Mouse (Mus musculus) ovary, adult 18-20 months (tissue): ENCODE data around the gene Dlgap3.

Experiments
- DNase-seq: peaks from one replicate; pipeline ENCODE4 v3.0.0; 2022; ENCODE audit warnings: low spot score, mixed read lengths

Gene Dlgap3

DNA sequence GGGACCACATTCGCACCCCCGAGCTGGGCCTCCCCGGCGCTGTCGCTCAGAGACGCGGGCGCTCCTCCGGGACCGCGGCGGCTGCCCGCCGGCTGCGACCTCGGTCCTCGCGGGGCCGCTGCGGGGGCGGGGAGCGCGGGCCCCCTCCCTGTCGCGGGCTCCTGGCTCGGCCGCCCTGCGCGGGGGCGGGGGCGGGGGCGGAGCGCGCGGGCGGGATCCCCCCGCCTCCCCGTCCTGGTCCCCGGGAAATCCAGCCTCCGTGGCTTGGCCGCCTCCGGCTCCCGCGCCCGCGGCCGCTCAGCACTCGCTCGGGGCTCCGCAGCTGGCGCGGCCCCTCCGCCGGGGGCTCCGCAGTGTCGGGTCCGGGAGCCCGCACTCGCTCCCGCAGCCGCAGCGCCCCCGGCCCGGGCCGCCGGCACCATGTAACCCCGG is at the start of gene Dlgap3:
Gene Dlgap3, plus strand, starts transcription at position 291 of the 432 bp plus-strand sequence.
- no peak for DNase-seq

DNA sequence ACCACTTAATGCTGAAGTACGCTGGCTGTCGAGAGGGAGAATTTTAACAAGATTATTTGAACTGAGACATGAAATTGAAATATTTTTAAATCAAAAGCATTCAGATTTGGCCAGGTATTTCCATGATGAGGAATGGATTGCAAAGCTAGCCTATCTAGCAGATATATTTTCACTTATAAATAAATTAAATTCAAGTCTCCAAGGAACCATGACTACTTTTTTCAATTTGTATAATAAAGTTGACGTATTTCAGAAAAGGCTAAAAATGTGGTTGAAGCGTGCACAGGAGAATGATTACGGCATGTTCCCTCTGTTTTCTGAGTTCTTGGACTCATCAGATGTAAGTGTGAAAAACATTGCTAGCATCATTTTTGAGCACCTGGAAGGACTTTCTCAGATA is 45.6 kb upstream of the Dlgap3 start, which contains the start of gene Tmem35b:
Gene Tmem35b, plus strand, starts transcription at position 301 of the 400 bp plus-strand sequence.
- no peak for DNase-seq

DNA sequence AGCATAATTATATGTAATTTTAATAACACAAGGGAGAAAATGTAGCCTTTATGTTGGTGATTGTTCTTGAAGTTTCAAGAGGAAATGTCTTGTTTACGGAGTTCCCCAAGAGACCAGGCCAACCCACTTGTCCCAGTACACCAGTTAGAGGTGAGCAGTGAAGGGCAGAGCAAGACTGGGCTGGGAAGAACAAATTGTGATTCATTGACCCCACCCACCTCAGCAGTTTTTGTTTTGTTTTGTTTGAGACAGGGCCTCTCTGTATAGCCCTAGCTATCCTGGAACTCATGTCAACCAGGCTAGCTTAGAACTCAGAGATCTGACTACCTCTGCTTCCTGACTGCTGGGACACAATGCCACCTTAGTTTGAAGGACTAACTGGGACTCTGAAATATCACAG is 44.7 kb upstream of the Dlgap3 start:
- DNase-seq, result no peak

DNA sequence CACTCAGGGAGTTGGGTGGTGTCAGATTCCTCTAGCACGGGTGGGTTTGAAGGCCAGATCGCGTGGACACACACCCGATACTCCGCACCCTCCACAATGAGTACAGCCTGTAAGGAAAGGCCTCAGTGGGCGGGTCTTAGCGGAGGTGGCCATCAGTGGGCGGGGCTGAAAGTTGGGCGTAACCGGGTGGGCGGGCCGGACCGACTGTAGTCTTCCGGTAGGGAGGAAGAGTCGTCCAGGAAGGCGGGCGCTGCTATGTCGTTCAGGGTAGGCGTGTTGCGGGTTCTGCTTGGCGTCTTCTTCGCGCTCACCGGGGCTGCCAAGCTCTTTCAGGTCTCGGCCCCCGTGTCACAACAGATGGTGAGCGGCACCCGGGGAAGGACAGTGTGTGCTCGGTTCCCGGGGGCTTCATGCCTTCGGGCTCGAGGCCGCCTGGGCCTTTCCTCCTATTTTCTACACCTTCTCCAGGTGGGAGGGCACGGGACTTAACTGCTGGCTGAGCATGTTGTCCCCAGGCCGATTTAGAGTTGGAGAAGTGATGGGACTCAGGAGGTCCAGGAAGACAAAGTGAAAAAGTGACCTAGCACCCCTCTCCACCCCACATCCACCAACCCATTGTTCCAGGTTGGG is 43.1 kb upstream of the Dlgap3 start:
- peak; percentile 80 for DNase-seq

DNA sequence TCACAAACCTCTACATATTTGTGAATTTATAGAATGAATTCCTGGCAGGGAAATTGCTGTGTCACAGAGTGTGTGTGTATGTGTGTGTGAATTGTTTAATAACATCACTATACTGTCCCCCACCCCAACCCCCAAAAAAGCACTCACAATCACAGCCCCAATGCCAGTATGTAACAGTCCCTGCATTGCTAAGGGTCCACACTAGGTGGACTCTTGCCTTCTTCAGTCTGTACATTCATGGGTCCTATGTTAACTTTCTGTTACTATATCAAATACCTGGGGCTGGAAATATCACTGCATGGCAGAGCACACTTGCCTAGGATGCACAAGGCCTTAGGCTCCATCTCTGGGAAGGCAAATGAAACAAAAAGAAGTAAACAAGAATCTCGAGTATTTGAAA is 34.3 kb upstream of the Dlgap3 start:
- no peak for DNase-seq

DNA sequence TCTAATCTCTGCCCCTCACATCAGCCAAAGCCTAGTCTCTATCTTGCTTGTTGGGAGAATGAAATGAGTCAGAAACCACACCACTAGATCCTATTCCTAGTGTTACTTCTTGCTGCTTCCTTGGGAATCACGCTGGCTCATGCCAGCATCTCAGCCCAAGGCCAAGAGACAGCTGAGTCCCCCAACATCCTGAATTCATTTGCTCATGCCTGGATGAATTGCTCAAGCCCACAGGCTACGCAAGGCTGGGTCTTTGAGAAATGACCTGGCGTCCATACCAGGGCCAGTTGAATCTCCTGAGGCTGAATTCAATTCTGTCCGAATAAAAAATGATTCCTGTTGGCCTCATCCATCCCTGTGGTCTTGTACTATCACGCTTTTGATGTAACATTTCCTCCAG is 31.4 kb upstream of the Dlgap3 start:
- no peak for DNase-seq

DNA sequence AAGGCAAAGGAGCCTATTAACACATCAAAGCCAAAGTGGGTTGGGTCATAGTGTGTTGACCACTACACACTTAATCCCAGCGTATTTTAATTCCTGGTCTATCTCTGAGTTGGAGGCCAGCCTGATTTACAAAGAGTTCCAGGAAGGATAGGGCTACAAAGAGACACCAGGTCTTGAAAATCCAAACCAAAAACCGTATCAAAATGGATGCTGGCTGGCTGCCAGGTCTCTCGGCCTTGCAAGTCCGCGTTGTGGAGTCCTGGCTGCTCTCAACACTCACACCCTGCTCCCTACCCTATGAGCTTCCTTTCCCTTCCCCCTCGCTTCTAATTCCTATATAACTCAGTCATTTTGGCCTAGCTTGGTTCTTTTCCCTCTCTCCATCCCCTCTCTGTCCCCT is 30.5 kb upstream of the Dlgap3 start:
- DNase-seq, result no peak

DNA sequence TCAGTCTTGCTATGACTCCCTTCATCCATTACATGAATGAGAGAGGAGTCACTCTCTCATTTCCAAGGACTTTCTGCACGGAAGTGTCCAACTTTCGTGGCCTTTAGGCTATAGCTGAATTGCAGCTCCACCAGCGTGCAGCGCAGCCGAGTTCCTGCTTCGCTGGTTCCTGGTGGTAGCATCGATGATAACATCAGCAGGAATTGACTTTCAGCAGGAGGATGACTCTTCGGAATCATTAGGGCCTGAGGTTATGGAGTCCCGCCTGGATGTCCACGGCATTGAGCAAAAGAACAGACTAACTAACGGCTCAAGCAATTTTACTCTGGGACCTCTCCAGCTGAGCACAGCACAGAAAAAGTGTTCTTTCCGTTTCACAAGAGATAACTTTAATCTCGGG is 19.0 kb upstream of the Dlgap3 start:
- DNase-seq, result no peak

DNA sequence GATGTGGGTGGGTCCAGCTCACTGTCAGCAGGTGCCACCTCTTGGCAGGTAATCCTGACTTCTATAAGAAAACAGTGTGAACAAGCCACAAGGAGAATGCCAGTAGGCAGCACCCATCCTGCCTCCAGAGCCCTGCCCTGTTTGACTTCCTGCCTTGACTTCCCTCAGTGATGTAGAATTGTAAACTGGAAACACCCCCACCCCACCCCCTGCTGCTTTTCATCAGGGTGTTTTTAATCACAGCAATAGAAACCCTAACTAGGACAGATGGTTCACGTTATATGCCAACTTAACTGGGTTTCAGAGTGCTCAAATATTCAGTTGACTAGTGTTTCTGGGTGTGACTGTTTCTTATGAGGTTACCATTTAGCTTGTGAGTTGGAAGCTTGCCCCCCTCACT is 15.7 kb upstream of the Dlgap3 start:
- no peak for DNase-seq

DNA sequence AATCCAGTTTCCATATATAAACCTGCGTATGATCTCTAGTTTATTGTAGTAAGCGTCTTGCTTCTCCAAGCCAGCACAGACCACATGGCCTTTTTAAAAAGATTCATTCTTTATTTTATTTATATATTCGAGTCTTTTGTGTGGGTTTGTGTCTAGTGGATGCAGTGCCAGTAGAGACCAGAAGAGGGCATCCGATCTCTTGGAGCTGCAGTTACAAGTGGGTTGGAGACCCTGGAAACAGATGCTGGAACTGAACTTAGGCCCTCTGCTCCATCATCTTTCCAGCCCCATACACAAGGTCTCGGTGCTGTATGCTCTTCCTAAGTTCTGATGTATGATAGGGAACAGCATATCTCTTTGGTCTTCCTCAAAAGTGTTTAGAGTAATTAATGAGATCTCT is 13.2 kb upstream of the Dlgap3 start:
- no peak for DNase-seq

DNA sequence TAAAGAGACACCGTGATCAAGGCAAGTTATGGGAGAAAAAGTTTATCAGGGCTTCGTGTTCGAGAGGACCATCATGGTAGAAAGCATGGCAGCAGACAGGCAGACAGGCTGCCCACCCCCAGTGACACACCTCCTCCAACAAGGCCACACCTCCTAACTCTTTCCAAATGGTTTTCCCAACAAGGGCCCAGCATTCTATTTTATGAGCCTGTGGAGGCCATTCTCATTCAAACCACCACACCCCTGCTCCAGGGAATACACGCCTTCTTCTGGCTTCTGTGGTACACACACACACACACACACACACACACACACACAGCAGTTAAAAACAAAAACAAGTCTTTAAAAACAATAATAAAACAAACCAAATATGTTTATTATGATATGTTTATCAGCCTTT is 11.3 kb upstream of the Dlgap3 start:
- no peak for DNase-seq

DNA sequence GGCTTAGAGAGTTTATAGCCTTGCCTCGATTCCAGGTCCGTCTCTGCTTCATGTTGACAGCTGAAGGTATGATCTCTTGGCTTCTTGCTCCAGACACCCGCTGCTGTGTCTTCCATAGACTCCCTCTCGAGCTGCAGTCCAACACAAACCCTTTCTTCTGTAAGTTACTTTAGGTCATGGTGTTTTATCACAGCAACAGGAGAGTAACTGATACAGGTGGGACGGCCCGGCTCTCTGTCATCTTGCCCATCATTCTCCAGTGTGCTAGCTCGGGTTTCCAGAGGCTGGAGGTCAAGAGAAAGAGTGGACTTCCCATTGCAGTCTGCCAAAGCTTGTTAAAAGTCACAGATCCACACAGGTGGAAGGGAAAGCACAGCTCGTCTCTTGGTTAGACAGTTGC is 5.1 kb upstream of the Dlgap3 start:
- no peak for DNase-seq

DNA sequence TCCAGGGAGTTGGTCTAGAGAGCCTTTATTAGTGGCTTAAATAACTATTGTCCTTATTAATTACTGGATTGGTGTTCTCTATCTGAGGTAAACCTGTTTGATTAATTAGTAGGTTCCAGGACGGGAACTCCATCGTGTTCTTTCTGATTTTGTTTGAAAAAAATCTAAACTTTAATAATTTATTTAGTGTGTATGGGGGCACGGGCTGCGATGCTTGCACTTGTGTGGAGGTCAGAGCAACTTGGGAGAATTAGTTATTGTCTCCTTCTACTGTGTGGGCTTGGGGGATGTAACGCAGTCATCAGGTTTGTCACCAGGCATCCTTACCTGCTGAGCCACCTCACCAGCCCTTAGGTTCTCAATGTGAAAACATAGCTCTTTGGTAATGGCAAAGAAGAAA is 1.9 kb upstream of the Dlgap3 start:
- no peak for DNase-seq

DNA sequence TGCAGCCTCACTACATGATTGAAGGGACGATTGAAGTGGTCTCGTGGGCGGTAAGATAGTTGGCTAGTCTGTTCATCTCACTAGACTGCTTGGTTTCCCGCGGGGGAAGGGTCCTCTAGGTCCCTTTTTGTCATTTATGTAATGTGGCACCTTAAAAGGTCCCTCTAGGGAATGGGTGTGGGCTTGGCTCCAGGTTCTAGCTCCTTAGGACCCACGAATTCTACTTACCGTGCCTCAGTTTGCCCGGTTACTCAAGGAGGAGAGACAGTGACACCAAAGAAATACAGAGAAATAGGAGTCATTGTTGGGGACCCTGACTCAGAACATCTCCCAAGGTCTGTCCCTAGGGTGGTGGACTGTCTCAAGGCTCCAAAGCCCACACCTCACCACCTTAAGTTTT is 1.3 kb upstream of the Dlgap3 start:
- no peak for DNase-seq

DNA sequence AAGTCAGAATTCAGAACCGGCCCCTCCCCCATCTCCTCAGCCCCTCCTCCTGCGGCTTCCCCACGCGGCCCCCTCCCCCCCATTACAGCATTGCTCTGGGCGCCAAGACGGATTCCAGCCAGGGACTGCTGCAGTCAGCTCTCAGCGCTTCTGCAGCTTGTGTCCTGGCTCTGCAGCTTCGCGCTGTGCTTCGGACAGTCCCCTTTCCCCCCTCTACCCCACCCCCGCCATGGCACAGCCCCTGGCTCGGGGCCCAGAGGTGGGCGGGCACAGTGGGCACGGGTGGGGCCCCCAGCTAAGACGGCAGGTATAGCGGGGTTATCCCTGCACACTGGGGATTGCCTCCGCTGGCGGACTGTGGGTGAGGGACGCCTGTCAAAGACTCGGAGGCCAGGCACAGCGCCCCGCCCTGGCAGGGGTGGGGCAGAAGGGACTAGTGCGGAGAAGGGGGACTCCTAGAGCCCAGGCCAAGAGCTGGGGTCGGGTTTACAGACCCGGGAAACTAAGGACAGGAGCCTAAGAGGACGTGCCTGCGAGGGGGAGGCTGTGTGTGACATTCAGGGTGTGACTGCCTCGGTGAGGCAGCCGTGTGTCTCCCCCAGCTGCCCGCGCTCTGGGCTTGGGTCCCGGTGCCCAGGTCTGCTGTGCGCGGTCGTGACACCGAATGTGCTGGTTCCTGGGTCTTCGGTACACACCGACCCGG is 642 bp upstream of the Dlgap3 start:
- peak; percentile 9 for DNase-seq

DNA sequence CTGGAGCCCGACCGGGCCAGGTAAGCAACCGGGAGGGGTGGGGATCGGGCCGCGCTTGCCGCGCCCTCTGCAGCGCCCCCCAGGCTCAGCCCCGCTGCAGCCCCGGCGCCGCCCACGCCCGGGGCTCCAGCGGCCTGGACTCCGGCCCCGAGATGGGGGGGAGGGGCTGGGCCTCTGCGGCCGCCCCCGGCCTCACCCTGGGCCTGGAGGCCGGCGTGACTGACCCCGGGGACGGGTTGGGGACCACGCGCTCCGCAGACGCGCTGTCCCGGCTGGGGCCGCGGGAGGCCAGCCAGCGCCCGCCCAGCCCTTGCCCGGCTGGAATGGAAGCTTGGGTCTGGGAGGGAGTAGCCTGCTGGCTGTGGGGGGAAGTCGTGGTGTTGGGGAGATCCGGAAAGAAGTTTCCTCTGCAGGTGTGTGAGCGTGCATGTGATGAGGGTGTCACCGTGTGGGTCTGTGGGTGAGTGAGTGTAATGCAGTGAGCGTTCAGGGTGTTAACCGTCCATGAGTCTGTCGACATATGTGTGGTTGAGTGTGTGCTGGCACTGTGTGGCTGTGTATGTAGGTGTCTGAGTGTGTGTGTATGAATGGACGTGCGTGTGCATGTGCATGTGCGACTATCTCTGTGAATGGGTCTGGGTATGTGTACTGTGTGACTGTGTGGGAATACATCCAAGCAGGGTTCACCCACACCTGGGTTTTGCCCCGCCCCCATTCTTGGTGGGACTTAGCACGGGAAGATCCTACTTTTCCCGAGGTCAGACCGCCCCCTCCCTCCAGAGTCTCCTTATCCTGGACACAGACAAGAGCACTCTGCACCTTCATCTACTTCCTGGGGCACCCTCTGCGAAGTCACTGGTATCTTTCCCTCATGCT is 580 bp downstream of the Dlgap3 start:
- no peak for DNase-seq

DNA sequence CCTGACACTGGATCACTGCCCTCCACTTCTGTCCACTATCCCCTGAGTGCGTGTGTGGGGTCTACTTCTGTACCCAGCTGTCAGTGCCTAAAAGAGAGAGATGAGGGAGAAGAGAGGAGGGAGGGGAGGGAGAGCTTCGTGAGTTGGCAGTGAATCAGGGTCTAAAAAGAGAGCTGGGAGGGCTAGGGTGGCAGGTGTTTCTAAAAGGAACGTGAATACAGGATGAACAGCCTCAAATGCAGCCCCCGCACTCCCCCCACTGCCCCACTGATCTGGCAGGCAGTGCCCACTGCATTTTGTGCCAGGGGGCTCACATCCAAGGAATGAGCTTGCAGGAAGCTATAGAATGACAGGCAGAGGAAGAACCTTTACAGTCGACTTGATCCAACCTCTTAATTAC is 1.9 kb downstream of the Dlgap3 start:
- no peak for DNase-seq

DNA sequence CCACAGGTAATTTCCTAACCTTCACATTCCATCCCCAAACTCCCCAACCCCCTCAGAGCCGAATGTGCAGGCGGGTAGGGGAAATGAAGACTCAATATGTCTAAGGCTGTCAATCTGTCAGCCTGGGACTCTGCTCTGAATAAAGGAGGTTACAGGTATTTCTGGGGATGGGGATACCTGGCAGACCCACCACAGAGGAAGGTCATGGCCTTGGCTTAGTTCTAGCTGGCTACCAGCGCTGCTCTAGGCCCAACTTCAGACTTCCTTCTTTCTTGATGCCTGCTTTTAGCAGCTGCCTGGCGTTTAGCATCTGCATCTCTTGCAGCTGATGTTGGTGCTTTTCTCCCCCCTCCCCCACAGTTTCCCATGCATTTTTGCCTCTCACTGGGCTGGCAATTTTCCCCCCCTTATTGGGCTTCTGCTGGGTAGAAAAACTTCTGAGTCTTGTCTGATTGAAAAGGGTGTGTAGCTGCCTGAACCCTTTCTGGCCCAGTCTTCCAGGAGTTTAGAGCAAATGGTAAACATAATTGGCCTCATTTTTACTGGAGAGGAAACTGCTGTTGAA is 2.4 kb downstream of the Dlgap3 start:
- no peak for DNase-seq

DNA sequence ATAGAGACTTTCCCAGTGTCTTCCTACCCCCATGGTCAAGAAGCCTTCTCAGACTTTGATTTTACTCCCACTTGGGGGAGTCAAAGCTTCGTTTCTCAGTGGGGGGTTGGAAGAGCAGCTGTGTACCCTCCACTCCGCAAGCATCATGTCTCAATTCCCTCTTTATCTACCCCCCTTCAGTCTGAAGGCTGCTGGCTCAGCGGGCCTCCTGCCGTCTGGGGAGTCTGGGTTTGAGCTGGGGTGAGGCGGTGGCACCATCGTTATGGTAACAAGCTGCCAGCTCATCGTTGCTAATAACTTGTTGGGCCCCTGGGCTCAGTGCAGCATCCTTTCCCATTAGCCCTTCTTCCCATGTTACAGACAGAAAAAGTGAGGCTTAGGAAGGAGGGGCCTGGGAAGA is 3.1 kb downstream of the Dlgap3 start:
- DNase-seq, result no peak

DNA sequence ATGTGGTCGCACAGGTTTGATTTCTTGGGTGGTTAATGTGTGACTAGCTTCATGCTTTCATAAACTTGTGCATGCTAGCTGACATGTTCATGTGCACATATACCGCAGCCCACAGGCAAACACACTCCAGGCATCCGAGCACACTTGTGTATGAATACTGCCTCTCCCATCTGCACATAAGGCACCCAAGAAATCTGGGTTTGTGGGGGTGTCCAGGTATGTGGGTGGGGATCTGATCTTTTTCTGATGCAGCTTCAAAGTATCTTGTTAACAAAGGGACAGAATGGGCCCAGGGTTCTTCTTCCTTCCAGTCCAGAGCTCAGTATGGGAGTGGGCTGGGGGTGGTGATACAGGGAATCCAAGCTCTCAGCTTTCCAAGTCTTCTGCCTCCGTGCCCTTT is 3.6 kb downstream of the Dlgap3 start:
- DNase-seq, result no peak

DNA sequence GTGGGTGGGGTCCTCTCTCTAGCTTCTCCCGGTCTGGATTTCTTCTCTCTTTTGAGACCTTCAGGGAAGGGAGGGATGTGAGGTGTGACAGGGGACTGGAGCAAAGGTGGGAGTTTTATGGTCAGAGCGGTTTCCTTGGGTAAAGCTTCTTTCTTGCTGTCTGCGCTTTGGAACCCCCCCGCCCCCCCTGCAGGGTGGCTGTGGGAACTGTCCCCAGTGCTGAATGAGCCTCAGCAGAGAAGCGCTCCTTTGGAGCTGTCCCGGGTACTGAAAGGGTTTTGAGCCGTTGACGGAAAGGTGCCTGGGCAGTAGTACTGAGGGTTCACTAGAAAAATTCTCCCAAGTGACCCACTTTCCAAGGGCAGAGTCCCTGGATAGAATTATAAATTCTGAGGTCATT is 4.5 kb downstream of the Dlgap3 start:
- DNase-seq, result peak; percentile 16

DNA sequence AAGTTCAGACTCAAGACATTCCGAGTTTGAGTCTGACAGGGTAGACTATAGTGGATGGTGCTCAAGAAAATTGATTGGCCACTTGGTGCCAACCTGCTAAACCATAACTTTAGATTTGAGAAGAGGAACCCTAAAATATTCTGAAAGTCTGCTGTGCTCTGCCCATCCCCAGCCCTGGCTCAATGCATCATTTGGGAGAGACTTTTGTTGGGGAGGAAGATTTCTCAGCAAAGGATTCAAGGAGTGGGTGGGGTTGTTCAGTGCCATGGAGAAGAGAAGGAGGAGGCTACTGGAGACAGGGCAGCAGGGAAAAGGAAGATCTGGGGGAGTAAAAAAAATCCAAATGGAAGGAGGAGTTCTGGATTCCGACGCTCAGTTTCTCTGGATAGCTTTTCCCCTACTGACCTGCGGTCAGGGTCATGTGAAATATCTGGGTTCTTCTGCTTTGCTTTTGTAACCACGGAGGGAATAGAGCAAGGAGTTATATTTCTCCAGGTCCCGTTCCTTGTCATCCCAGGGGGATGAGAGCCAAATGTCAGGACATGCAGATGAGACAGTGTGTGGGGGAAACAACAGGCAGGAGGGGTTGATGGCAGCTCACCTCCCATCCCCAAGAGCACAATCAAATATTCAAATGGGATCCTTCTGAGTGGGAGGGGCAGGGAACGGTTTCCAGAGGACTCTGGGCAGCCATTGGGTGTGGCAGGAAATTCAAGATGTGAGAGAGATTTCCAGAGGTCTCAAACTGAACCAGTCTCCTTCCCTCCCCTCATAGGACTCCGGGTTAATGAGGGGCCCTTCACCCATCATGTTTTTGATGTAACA is 5.3 kb downstream of the Dlgap3 start:
- DNase-seq, result no peak
